ENCODE assay signal across 16 mouse cellular contexts in genomic region chr6:83023008-83023407, GRCm38 (mm10).
"Had no signal": no experiment of that assay in that cellular context is flagged by ENCODE, and none has a peak within 500 bp of the region (broad histone marks: within the 10 kb centered on the region; RNA-seq: fewer than 3 reads in every experiment).

No protein-coding gene starts in this region.

- H3K4me3 ChIP-seq: limb, embryonic 12.5 days; lung, embryonic 15.5 days; megakaryocyte, embryonic 14.5 days; neural tube, embryonic 13.5 days had no signal

- H3K9ac ChIP-seq: limb, embryonic 12.5 days; lung, embryonic 15.5 days; neural tube, embryonic 13.5 days had no signal

- DNase-seq: kidney, adult 9 months; kidney, postnatal 36 days; layer of hippocampus, adult 9-11 months; lung, postnatal 14 days; retina, postnatal 1 day; right cerebral cortex, postnatal 4 days; spleen, adult 18-20 months; thymus, postnatal 4 days had no signal

- H3K27me3 ChIP-seq: lung, embryonic 15.5 days; megakaryocyte, embryonic 14.5 days; neural tube, embryonic 13.5 days had no signal

- H3K27ac ChIP-seq: kidney, postnatal 0 days; limb, embryonic 12.5 days; lung, embryonic 15.5 days; macrophage; neural tube, embryonic 13.5 days had no signal

- ATAC-seq: midbrain, embryonic 16.5 days had no signal

- H3K4me2 ChIP-seq: limb, embryonic 12.5 days; lung, embryonic 15.5 days; midbrain, embryonic 11.5 days; neural tube, embryonic 13.5 days had no signal

- H3K9me3 ChIP-seq: limb, embryonic 12.5 days; lung, embryonic 15.5 days; neural tube, embryonic 13.5 days had no signal

- H3K36me3 ChIP-seq: limb, embryonic 12.5 days; lung, embryonic 15.5 days; neural tube, embryonic 13.5 days had no signal

- H3K4me1 ChIP-seq: neural tube, embryonic 13.5 days had no signal
